Mouse (Mus musculus): ENCODE data around the gene Maip1.

The Maip1 gene

GRCm38 (mm10) chr1:57428368-57429308 is 22.5 kb downstream of the Maip1 start:
- DNase-seq (ENCODE audit: low read depth, low spot score): peak; percentile 80

DNA sequence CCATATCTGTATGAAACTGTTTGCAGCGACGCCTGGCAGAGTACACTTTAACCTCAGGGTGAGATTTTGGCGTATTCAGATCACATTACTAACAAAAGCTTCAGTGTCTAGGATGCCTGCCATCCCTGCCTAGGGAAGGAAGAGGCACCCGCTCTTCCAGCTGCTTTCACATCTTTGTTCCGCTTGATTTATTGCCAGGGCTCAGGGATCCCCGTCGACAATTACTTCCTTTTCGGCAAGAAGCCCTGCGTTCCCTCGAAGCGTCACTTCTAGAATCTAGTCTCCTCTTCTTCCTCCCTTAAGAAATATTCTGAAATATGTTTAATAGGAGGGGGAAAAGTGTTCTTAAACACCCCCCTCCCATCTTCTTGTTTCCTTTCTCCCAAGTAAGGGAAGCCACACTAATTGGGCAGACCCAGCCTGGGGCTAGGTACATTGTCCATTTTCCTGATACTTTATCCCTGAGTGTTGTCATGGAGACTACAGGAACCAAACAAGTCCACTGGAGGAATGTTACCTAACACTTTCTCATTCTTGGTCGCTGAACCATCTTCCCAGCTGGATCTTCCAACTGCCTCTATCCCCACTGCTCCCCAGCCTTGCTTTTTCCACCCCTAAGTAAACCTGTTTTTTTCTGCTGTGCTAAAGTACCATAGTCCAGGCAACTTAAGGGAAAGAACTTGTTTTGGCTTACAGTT is 23.8 kb downstream of the Maip1 start:
- DNase-seq (ENCODE audit: low read depth, low spot score): no peak

- DNase-seq (ENCODE audit: low read depth, low spot score): no peak
Measured at GRCm38 (mm10) chr1:57433141-57433540, 27.0 kb downstream of the Maip1 start.

DNA sequence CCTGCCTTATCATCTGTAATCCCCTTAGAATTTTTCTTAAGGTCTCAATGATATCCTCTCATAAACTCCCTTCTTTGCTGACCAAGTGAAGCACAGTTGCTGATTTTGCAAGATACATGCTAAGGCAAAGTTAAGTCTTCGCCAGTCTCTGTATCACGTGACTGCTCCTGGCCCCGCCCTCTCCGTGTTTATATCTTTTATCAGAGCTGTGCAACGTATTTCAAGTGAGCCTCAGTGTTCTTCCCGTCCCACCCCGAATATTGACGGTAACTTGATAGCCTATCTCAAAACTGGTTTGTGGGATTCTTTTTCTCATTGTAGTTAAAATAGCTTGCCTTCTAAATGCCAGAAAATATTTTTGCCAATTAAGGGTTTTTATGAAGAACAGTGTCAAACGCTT is 30.3 kb downstream of the Maip1 start:
- peak; percentile 71 for DNase-seq (ENCODE audit: low read depth, low spot score)

DNA sequence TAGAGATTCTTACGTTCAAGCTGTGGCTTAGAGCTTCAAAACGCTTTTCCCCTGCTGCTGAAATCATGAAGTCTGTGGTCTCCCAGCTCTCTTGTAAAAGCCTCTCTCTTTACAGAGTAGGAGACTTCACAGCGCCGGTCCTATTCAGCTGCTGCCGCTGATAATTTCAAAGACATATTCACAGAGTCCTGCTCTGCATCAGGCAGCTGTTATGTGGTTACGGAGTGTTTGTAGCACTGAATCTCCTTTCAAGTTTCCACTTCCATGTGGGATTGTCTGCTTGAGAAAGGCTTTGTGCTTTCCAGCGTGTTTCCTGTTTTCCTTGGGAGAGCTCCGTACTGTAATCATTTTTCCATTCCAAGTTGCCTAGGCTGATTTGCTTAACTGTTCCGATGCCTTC is 30.8 kb downstream of the Maip1 start:
- DNase-seq (ENCODE audit: low read depth, low spot score): peak; percentile 7

- no peak for DNase-seq (ENCODE audit: low read depth, low spot score)
Measured at GRCm38 (mm10) chr1:57439026-57439425, 32.9 kb downstream of the Maip1 start.

- DNase-seq (ENCODE audit: low read depth, low spot score): no peak
Measured at GRCm38 (mm10) chr1:57440771-57441170, 34.6 kb downstream of the Maip1 start.

- no peak for DNase-seq (ENCODE audit: low read depth, low spot score)
Measured at GRCm38 (mm10) chr1:57445679-57446078, 39.6 kb downstream of the Maip1 start.

DNA sequence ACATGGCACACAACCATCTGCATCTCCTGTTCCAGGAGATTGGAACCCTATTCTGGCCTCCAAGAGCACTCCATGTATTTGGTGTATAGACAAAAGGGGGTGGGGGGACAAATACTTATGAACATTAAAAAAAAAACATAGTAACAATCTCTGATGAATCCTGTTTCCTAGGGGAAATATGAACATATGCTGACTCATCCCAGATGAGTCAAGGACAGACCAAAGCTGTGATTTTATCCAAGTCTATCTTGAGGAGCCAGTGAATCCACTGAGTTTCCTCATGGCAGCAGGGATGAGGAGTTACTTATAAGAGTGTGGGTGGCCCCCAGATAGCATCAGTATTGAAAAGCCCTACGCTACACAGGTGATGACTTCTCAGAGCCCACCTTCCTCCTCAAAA is 44.1 kb downstream of the Maip1 start:
- no peak for DNase-seq (ENCODE audit: low read depth, low spot score)

GRCm38 (mm10) chr1:57460305-57460940 is 54.3 kb downstream of the Maip1 start:
- DNase-seq (ENCODE audit: low read depth, low spot score): no peak
